Mouse (Mus musculus): Measurements from ENCODE around the gene Apoa4. TPM values are rescaled to one million over a fixed set of nuclear protein-coding genes. Genes with fewer than 3 reads are reported as not detected.

The Apoa4 gene
- polyA plus RNA-seq, 1 experiment from 2014 or later, result 0.33 TPM

- Histone ChIP-seq H3K4me1 (replicated peaks) (peaks cover 27% of the 10 kb centered on the region), H3K27me3 (no peaks in the 10 kb centered on the region; the same call in 1 of the 2 replicates), H3K27ac (replicated peaks) (no peak overlapping the region), H3K9me3 (replicated peaks) (no peaks in the 10 kb centered on the region), H3K4me2 (no peak overlapping the region), H3K36me3 (replicated peaks) (0 out of 2 replicates have a peak, but pooled peaks cover 3% of the 10 kb centered on the region), H3K9ac (no peak overlapping the region), H3K4me3 (replicated peaks) (no peak overlapping the region)
- 43% methylated on average over 3 of the region's 3 CpGs for WGBS (ENCODE audit: insufficient replicate concordance)
- ATAC-seq (ENCODE audit: insufficient read depth), result no peak
Measured at GRCm38 (mm10) chr9:46227064-46227614, 13.4 kb upstream of the Apoa4 start.

GRCm38 (mm10) chr9:46228491-46228890 lies 12.0 kb upstream of the Apoa4 start, which contains the start of gene Apoa1:
TSS of gene Apoa1 (plus strand) at chr9:46228580.
- Histone ChIP-seq H3K9me3 (replicated peaks) (no peaks in the 10 kb centered on the region), H3K4me3 (replicated peaks) (peak within 1 kb of the TSS; percentile 49), H3K36me3 (replicated peaks) (no peaks in the 10 kb centered on the region), H3K9ac (peak within 1 kb of the TSS; percentile 40; the same call in 1 of the 2 replicates), H3K4me1 (replicated peaks) (peaks cover 30% of the 10 kb centered on the region), H3K4me2 (peak within 1 kb of the TSS; percentile 68), H3K27ac (replicated peaks) (peak within 1 kb of the TSS; percentile 51), H3K27me3 (no peaks in the 10 kb centered on the region; the same call in 1 of the 2 replicates)
- ATAC-seq (ENCODE audit: insufficient read depth), result peak; percentile 69
- 55% methylated on average over 9 of the region's 9 CpGs for WGBS (ENCODE audit: insufficient replicate concordance)

GRCm38 (mm10) chr9:46229573-46230449 lies 10.7 kb upstream of the Apoa4 start:
- no peaks in the 10 kb centered on the region for H3K9me3 ChIP-seq (replicated peaks)
- H3K27me3 ChIP-seq, result no peaks in the 10 kb centered on the region; the same call in 1 of the 2 replicates
- H3K9ac ChIP-seq, result peak overlapping the region; percentile 40
- H3K4me3 ChIP-seq (replicated peaks), result peak overlapping the region; percentile 49
- ATAC-seq (ENCODE audit: insufficient read depth), result peak; percentile 34; the same call in 1 of the 2 replicates
- H3K27ac ChIP-seq (replicated peaks), result peak overlapping the region; percentile 51
- WGBS (ENCODE audit: insufficient replicate concordance), result 12% methylated on average over 37 of the region's 37 CpGs
- peak overlapping the region; percentile 68 for H3K4me2 ChIP-seq
- peaks cover 18% of the 10 kb centered on the region for H3K4me1 ChIP-seq (replicated peaks)
- H3K36me3 ChIP-seq (replicated peaks), result no peaks in the 10 kb centered on the region

- peak overlapping the region; percentile 49 for H3K4me3 ChIP-seq (replicated peaks)
- H3K9ac ChIP-seq, result peak overlapping the region; percentile 40; the same call in 1 of the 2 replicates
- peak overlapping the region; percentile 51 for H3K27ac ChIP-seq (replicated peaks)
- H3K4me2 ChIP-seq, result peak overlapping the region; percentile 68
- H3K27me3 ChIP-seq, result no peaks in the 10 kb centered on the region; the same call in 1 of the 2 replicates
- 33% methylated on average over 13 of the region's 13 CpGs for WGBS (ENCODE audit: insufficient replicate concordance)
- H3K36me3 ChIP-seq (replicated peaks), result no peaks in the 10 kb centered on the region
- ATAC-seq (ENCODE audit: insufficient read depth), result no peak
- H3K9me3 ChIP-seq (replicated peaks), result no peaks in the 10 kb centered on the region
- H3K4me1 ChIP-seq (replicated peaks), result peaks cover 22% of the 10 kb centered on the region
Measured at GRCm38 (mm10) chr9:46230450-46230975, 10.0 kb upstream of the Apoa4 start.

GRCm38 (mm10) chr9:46235196-46235595 lies 5.3 kb upstream of the Apoa4 start:
- ATAC-seq (ENCODE audit: insufficient read depth), result no peak
- Histone ChIP-seq H3K4me1 (replicated peaks) (peaks cover 22% of the 10 kb centered on the region), H3K4me3 (replicated peaks) (no peak overlapping the region), H3K36me3 (replicated peaks) (no peaks in the 10 kb centered on the region), H3K9me3 (replicated peaks) (no peaks in the 10 kb centered on the region), H3K4me2 (no peak overlapping the region), H3K9ac (no peak overlapping the region), H3K27ac (replicated peaks) (0 out of 2 replicates have a peak overlapping the region, but pooled peaks have one; percentile 43), H3K27me3 (no peaks in the 10 kb centered on the region; the same call in 1 of the 2 replicates)
- WGBS (ENCODE audit: insufficient replicate concordance), result 63% methylated on average over 6 of the region's 6 CpGs

GRCm38 (mm10) chr9:46235596-46235648 lies 5.1 kb upstream of the Apoa4 start, which contains the start of gene Apoc3:
TSS of gene Apoc3 (minus strand) at chr9:46235636.
- H3K9me3 ChIP-seq (replicated peaks), result no peaks in the 10 kb centered on the region
- no peaks in the 10 kb centered on the region; the same call in 1 of the 2 replicates for H3K27me3 ChIP-seq
- no peaks in the 10 kb centered on the region for H3K36me3 ChIP-seq (replicated peaks)
- peaks cover 19% of the 10 kb centered on the region for H3K4me1 ChIP-seq (replicated peaks)
- H3K4me2 ChIP-seq, result no peak within 1 kb of the TSS
- H3K4me3 ChIP-seq (replicated peaks), result no peak within 1 kb of the TSS
- no peak for ATAC-seq (ENCODE audit: insufficient read depth)
- H3K9ac ChIP-seq, result no peak within 1 kb of the TSS
- H3K27ac ChIP-seq (replicated peaks), result 0 out of 2 replicates have a peak within 1 kb of the TSS, but pooled peaks have one; percentile 43

- Histone ChIP-seq H3K36me3 (replicated peaks) (no peaks in the 10 kb centered on the region), H3K9ac (no peak overlapping the region), H3K4me2 (no peak overlapping the region), H3K9me3 (replicated peaks) (no peaks in the 10 kb centered on the region), H3K27ac (replicated peaks) (0 out of 2 replicates have a peak overlapping the region, but pooled peaks have one; percentile 43), H3K4me1 (replicated peaks) (peaks cover 18% of the 10 kb centered on the region), H3K4me3 (replicated peaks) (no peak overlapping the region), H3K27me3 (no peaks in the 10 kb centered on the region)
- 43% methylated on average over 4 of the region's 4 CpGs for WGBS (ENCODE audit: insufficient replicate concordance)
- peak; percentile 29 for ATAC-seq (ENCODE audit: insufficient read depth)
Measured at GRCm38 (mm10) chr9:46235649-46236048, 4.8 kb upstream of the Apoa4 start.

- ATAC-seq (ENCODE audit: insufficient read depth), result peak; percentile 53; the same call in 1 of the 2 replicates
- H3K9me3 ChIP-seq (replicated peaks), result no peaks in the 10 kb centered on the region
- H3K27ac ChIP-seq (replicated peaks), result no peak overlapping the region
- H3K9ac ChIP-seq, result no peak overlapping the region
- H3K4me3 ChIP-seq (replicated peaks), result no peak overlapping the region
- H3K27me3 ChIP-seq, result no peaks in the 10 kb centered on the region
- 58% methylated on average over 7 of the region's 7 CpGs for WGBS (ENCODE audit: insufficient replicate concordance)
- peaks cover 15% of the 10 kb centered on the region for H3K4me1 ChIP-seq (replicated peaks)
- H3K4me2 ChIP-seq, result no peak overlapping the region
- H3K36me3 ChIP-seq (replicated peaks), result no peaks in the 10 kb centered on the region
Measured at GRCm38 (mm10) chr9:46238850-46239249, 1.6 kb upstream of the Apoa4 start.

- Histone ChIP-seq H3K4me2 (no peak overlapping the region), H3K36me3 (replicated peaks) (no peaks in the 10 kb centered on the region), H3K9me3 (replicated peaks) (no peaks in the 10 kb centered on the region), H3K4me1 (replicated peaks) (no peaks in the 10 kb centered on the region), H3K4me3 (replicated peaks) (no peak overlapping the region), H3K27ac (replicated peaks) (no peak overlapping the region), H3K27me3 (no peaks in the 10 kb centered on the region), H3K9ac (no peak overlapping the region)
- no peak for ATAC-seq (ENCODE audit: insufficient read depth)
- WGBS (ENCODE audit: insufficient replicate concordance), result 51% methylated on average over 2 of the region's 2 CpGs
Measured at GRCm38 (mm10) chr9:46241818-46242217, 1.3 kb downstream of the Apoa4 start.

- H3K4me3 ChIP-seq (replicated peaks), result no peak overlapping the region
- no peak overlapping the region for H3K9ac ChIP-seq
- H3K9me3 ChIP-seq (replicated peaks), result no peaks in the 10 kb centered on the region
- H3K36me3 ChIP-seq (replicated peaks), result no peaks in the 10 kb centered on the region
- no peak overlapping the region for H3K4me2 ChIP-seq
- H3K27me3 ChIP-seq, result no peaks in the 10 kb centered on the region
- H3K4me1 ChIP-seq (replicated peaks), result no peaks in the 10 kb centered on the region
- no peak for ATAC-seq (ENCODE audit: insufficient read depth)
- 57% methylated on average over 4 of the region's 4 CpGs for WGBS (ENCODE audit: insufficient replicate concordance)
- H3K27ac ChIP-seq (replicated peaks), result no peak overlapping the region
Measured at GRCm38 (mm10) chr9:46243122-46243521, 2.6 kb downstream of the Apoa4 start.

- WGBS (ENCODE audit: insufficient replicate concordance), result 58% methylated on average over 8 of the region's 8 CpGs
- no peak overlapping the region for H3K4me3 ChIP-seq (replicated peaks)
- no peak overlapping the region for H3K27ac ChIP-seq (replicated peaks)
- H3K4me1 ChIP-seq (replicated peaks), result no peaks in the 10 kb centered on the region
- H3K27me3 ChIP-seq, result no peaks in the 10 kb centered on the region
- H3K36me3 ChIP-seq (replicated peaks), result no peaks in the 10 kb centered on the region
- no peak overlapping the region for H3K4me2 ChIP-seq
- no peak for ATAC-seq (ENCODE audit: insufficient read depth)
- H3K9ac ChIP-seq, result no peak overlapping the region
- no peaks in the 10 kb centered on the region for H3K9me3 ChIP-seq (replicated peaks)
Measured at GRCm38 (mm10) chr9:46243584-46243983, 3.1 kb downstream of the Apoa4 start.
